Mouse (Mus musculus): Measurements from ENCODE around the gene Tet2. TPM values are rescaled to one million over a fixed set of nuclear protein-coding genes. Genes with fewer than 3 reads are reported as not detected.

Gene Tet2
- polyA plus RNA-seq, 1 experiment: not detected

DNA sequence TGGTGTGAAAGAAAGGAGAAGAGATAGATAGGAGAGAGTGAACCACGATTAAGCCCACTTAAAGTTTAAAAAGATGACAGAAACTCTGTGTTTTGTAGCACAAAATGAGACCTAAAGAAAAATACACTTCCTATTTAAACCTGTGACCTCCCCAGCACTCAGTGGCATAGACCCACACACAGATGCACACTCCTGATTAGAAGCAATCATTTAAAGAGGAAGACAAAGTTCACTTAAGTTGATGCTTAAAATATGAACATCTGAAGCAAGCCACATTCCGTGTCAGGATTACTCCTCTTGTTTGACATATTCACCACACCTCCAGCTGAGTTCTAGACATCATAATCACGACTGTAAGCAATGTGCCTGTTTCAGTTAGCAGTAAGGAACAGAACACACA is 14.3 kb downstream of the Tet2 start:
- H3K4me3 ChIP-seq (ENCODE audit: insufficient read depth, low read depth, low read length): no peak overlapping the region
- H3K4me1 ChIP-seq (ENCODE audit: control insufficient read depth, insufficient read depth, low read length): peaks cover 2% of the 10 kb centered on the region; the same call in 1 of the 2 replicates
- 40% methylated on average over 3 of the region's 3 CpGs for WGBS
- TF ChIP-seq POLR2A (IDR thresholded peaks at IDR 0.05; ENCODE audit: insufficient read depth, low read depth, low read length) (no peak), CTCF (IDR thresholded peaks at IDR 0.05; ENCODE audit: insufficient read depth, low read depth, low read length) (no peak)
- H3K27ac ChIP-seq (ENCODE audit: insufficient read depth, low read depth, low read length): no peak overlapping the region

DNA sequence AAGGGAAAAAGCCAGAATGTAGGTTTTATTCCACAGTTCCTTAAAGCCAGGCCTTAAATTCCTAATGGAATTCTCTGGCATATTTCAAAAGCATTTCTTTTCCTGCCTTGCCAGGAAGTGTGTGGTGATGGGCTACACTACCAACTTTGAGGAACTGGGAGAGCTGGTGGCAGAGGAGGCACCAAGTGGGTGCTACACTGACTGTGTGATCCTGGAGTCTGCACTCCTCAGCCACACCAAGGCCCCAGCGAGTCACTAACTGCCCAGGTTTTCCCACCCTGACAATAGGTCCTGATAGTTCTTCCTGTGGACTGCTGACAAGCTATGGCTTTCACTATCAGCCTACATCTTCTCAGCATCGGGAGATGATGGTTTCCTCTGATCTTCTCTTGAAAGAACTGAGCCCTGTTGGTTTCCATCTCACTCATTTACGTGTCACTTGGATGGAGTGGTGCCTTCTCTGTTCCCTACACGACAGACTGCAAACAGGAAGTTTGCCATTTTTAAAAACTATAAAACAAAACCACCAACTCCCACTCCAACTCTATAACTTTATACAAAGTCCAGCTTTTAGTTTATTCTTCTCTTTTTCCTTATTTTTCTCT is 18.7 kb downstream of the Tet2 start:
- Histone ChIP-seq H3K4me1 (ENCODE audit: control insufficient read depth, insufficient read depth, low read length) (0 out of 2 replicates have a peak, but pooled peaks cover 3% of the 10 kb centered on the region), H3K27ac (ENCODE audit: insufficient read depth, low read depth, low read length) (no peak overlapping the region), H3K4me3 (ENCODE audit: insufficient read depth, low read depth, low read length) (no peak overlapping the region)
- TF ChIP-seq CTCF (IDR thresholded peaks at IDR 0.05; ENCODE audit: insufficient read depth, low read depth, low read length) (no peak), POLR2A (IDR thresholded peaks at IDR 0.05; ENCODE audit: insufficient read depth, low read depth, low read length) (no peak)
- 91% methylated on average over 4 of the region's 4 CpGs for WGBS

DNA sequence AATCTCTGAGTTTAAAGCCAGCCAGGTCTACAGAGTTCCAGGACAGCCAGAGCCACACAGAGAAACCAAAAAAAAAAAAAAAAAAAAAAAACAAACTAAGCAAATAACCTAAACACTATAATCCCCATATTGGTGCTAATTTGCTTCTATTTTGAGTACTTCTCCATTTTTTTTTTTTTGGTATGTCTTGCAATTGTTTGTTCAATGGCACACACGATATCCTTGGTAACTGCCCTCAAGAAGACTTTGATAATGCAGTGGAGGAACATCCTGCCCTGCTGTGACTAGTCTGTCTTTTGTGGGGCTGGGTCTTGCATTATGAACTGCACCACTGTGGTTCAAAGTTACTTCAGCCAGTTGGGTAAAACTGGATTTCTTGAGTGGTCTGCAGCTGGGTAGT is 19.4 kb downstream of the Tet2 start:
- TF ChIP-seq POLR2A (IDR thresholded peaks at IDR 0.05; ENCODE audit: insufficient read depth, low read depth, low read length): no peak
- TF ChIP-seq CTCF (IDR thresholded peaks at IDR 0.05; ENCODE audit: insufficient read depth, low read depth, low read length): no peak
- H3K4me3 ChIP-seq (ENCODE audit: insufficient read depth, low read depth, low read length): no peak overlapping the region
- H3K4me1 ChIP-seq (ENCODE audit: control insufficient read depth, insufficient read depth, low read length): 0 out of 2 replicates have a peak, but pooled peaks cover 3% of the 10 kb centered on the region
- 32% methylated on average over 1 of the region's 1 CpGs for WGBS
- H3K27ac ChIP-seq (ENCODE audit: insufficient read depth, low read depth, low read length): no peak overlapping the region

DNA sequence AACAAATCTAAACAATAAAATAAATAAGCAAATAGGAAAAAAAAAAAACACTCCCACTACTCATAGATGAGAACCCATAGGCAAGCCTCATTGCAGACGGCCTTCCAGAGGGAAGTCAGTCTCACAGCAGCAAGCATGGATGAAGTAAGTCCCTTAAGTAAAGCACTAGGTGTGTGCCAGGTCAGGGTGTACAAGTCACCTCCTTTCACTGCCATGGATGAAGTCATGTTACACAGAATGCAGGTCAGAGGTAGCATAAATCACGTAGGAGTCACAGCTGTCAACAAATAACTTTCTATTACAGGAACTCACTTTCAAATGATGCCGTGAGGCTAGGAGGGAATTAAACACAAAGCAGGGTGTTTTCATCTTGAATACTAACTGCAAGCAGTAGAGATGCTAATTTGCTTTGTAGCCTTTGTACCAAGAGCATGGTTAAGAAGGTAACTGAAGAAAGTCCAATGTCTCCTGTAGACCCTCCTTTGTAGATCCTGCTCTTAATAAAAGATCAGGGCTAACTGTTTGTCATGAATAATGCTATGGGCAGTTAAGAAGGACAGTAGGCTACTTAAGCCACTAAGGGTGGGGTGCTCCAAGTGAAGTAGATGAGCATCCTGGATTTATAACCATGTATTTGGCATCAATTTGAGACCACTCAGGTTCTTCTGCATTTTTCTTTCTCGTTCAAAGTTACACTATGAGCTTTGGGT is 20.4 kb downstream of the Tet2 start:
- H3K4me3 ChIP-seq (ENCODE audit: insufficient read depth, low read depth, low read length): no peak overlapping the region
- 0 out of 2 replicates have a peak, but pooled peaks cover 3% of the 10 kb centered on the region for H3K4me1 ChIP-seq (ENCODE audit: control insufficient read depth, insufficient read depth, low read length)
- 85% methylated on average over 4 of the region's 4 CpGs for WGBS
- TF ChIP-seq CTCF (IDR thresholded peaks at IDR 0.05; ENCODE audit: insufficient read depth, low read depth, low read length) (no peak), POLR2A (IDR thresholded peaks at IDR 0.05; ENCODE audit: insufficient read depth, low read depth, low read length) (no peak)
- H3K27ac ChIP-seq (ENCODE audit: insufficient read depth, low read depth, low read length): no peak overlapping the region

DNA sequence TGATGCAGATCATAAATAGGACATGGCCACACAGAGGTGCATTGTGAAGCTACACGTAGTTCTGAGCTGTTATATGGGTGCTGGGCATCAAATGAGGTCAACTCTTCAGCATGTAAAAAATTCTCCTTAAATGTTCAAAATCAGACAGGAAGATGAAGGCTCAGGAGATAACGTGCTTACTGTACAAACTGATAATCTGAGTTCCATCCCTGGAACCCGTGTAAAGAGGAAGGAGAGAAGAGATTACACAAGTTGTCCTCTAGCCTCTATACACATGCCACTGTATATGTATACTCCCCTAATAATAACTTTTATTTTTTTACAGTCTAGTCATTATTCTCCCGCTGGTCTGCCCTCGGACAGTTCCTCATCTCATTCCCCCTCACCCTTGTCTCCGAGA is 21.7 kb downstream of the Tet2 start:
- H3K27ac ChIP-seq (ENCODE audit: insufficient read depth, low read depth, low read length): no peak overlapping the region
- TF ChIP-seq POLR2A (IDR thresholded peaks at IDR 0.05; ENCODE audit: insufficient read depth, low read depth, low read length) (no peak), CTCF (IDR thresholded peaks at IDR 0.05; ENCODE audit: insufficient read depth, low read depth, low read length) (no peak)
- 0 out of 2 replicates have a peak, but pooled peaks cover 4% of the 10 kb centered on the region for H3K4me1 ChIP-seq (ENCODE audit: control insufficient read depth, insufficient read depth, low read length)
- 87% methylated on average over 6 of the region's 6 CpGs for WGBS
- no peak overlapping the region for H3K4me3 ChIP-seq (ENCODE audit: insufficient read depth, low read depth, low read length)

DNA sequence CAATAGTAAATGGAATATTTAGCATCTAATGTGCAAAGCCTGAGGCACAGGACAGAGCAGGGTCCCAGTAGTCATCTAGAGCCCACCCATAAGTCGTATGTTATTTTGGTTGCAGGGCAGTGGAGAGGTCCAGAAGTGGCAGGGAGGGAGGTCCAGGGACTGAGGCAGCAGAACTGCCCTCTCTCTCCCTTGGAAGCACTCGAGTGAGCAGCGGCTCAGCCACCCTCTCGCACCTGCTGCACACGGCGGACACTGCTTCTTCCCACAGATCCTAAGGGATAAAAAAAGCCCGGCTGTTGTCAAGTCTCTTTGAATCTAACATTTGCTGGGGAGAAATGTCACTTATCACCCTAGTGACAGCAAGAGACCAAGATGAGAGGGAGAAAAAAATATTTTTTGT is 22.6 kb downstream of the Tet2 start:
- H3K4me1 ChIP-seq (ENCODE audit: control insufficient read depth, insufficient read depth, low read length): peaks cover 6% of the 10 kb centered on the region; the same call in 1 of the 2 replicates
- no peak overlapping the region for H3K4me3 ChIP-seq (ENCODE audit: insufficient read depth, low read depth, low read length)
- WGBS: 58% methylated on average over 7 of the region's 7 CpGs
- TF ChIP-seq CTCF (IDR thresholded peaks at IDR 0.05; ENCODE audit: insufficient read depth, low read depth, low read length): no peak
- no peak for TF ChIP-seq POLR2A (IDR thresholded peaks at IDR 0.05; ENCODE audit: insufficient read depth, low read depth, low read length)
- no peak overlapping the region for H3K27ac ChIP-seq (ENCODE audit: insufficient read depth, low read depth, low read length)

DNA sequence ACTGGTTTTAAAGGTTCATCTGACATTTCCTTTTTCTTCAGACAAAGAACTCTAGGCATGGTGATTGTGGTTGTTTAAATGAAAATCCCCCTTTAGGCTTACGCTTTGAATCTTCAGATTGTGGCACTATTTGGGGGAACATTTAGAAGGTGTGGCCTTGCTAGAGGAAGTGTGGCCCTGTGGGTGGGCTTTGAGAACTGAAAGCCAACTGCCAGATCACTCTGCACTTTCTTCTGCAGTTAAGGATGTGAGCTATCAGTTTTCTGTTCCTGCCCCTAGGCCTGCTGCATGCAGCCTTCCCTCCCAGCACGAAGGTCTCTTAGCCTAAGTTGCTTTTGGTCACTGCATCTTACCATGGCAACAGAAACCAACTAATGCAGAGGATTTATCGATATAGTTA is 26.1 kb downstream of the Tet2 start:
- no peak overlapping the region for H3K4me3 ChIP-seq (ENCODE audit: insufficient read depth, low read depth, low read length)
- WGBS: 90% methylated on average over 3 of the region's 3 CpGs
- TF ChIP-seq CTCF (IDR thresholded peaks at IDR 0.05; ENCODE audit: insufficient read depth, low read depth, low read length) (no peak), POLR2A (IDR thresholded peaks at IDR 0.05; ENCODE audit: insufficient read depth, low read depth, low read length) (no peak)
- H3K27ac ChIP-seq (ENCODE audit: insufficient read depth, low read depth, low read length): no peak overlapping the region
- H3K4me1 ChIP-seq (ENCODE audit: control insufficient read depth, insufficient read depth, low read length): peaks cover 8% of the 10 kb centered on the region; the same call in 1 of the 2 replicates

DNA sequence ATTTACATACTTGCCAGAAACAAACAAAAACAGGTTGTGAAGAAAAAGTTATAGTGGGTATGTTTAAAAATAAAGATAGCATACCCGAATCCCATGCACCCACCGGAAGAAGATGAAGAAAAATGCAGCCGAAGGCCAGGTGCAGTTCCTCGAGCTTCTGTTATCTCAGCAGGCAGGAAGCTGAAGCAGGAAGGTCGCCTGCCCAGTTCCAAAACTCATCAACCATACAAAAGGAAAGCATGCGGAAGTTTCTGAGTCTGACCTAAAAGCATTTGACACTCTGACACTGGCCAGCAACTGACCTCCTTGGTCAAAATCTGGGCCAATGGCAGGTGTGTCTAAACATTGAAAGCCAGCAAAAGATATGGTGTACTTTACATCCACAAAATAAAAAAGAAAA is 26.8 kb downstream of the Tet2 start:
- 86% methylated on average over 6 of the region's 6 CpGs for WGBS
- TF ChIP-seq POLR2A (IDR thresholded peaks at IDR 0.05; ENCODE audit: insufficient read depth, low read depth, low read length) (no peak), CTCF (IDR thresholded peaks at IDR 0.05; ENCODE audit: insufficient read depth, low read depth, low read length) (no peak)
- Histone ChIP-seq H3K4me3 (ENCODE audit: insufficient read depth, low read depth, low read length) (no peak overlapping the region), H3K27ac (ENCODE audit: insufficient read depth, low read depth, low read length) (no peak overlapping the region), H3K4me1 (ENCODE audit: control insufficient read depth, insufficient read depth, low read length) (peaks cover 8% of the 10 kb centered on the region; the same call in 1 of the 2 replicates)

DNA sequence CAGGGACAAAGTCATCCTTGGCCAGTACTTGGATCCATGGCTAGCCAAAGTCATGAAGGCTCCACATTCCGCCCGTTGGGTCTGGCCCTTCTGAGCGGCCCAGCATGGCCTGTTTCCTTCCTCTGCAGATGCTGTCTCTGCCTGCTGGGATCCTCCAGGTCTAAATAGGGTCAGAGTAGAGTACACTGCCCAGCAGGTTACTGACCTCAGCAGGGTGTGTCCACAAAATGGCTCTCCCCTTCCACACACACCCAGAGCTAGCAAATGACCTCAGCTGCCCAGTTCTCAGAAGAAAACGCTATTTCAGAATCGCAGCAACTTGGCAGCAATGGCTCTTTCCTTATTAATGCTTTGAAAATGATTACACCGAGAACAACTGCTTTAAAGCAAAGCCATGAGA is 27.5 kb downstream of the Tet2 start:
- Histone ChIP-seq H3K4me1 (ENCODE audit: control insufficient read depth, insufficient read depth, low read length) (peaks cover 8% of the 10 kb centered on the region; the same call in 1 of the 2 replicates), H3K4me3 (ENCODE audit: insufficient read depth, low read depth, low read length) (no peak overlapping the region), H3K27ac (ENCODE audit: insufficient read depth, low read depth, low read length) (no peak overlapping the region)
- 74% methylated on average over 6 of the region's 6 CpGs for WGBS
- TF ChIP-seq POLR2A (IDR thresholded peaks at IDR 0.05; ENCODE audit: insufficient read depth, low read depth, low read length) (no peak), CTCF (IDR thresholded peaks at IDR 0.05; ENCODE audit: insufficient read depth, low read depth, low read length) (no peak)
